Mouse (Mus musculus) embryonic fibroblast, embryonic 13.5 days (primary cell): ENCODE measurements around the gene Atf1.

ENCODE experiments used
- CTCF ChIP-seq: IDR thresholded peaks from 2 replicates; pipeline ENCODE4 v1.5.1; 2011; ENCODE audit warnings: mild to moderate bottlenecking, control low read depth, low read length, moderate library complexity, borderline replicate concordance; ENCODE audit not compliant: insufficient read depth
- POLR2A ChIP-seq: IDR thresholded peaks from 2 replicates; pipeline ENCODE4 v1.6.1; 2011; ENCODE audit warnings: low read depth, mild to moderate bottlenecking, control low read depth, low read length, moderate library complexity

DNA sequence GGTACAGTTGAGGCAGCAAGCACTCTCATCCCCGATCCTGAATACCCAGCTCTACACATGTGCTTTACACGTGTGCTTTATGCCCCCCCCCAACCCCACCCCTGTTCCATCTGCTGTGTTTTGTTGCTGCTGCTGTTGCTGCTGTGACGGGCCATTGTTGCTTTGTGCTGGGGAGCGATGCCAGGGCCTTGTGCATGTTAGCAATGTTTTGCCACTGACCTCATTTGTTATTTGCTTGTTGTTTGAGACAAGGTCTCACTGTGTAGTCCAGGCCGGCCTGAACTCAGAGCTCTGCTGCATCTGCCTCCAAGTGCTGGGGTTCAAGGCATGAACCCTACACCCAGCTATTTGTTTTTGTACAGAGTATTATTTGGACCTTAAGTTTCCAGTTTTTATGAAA is 63.2 kb downstream of the Atf1 start:
- TF ChIP-seq CTCF: no peak
- no peak for TF ChIP-seq POLR2A
